Mouse (Mus musculus) c-Kit-negative CD71-positive TER-119-positive erythroid progenitor cells, embryonic 14.5 days (primary cell): ENCODE results near the gene Fbxo47.
"Not testable (repeated sequence)": the region's sequence is repeated elsewhere in the genome, so short reads cannot be mapped to it uniquely, and the experiment has no call there.

ENCODE experiments used
- DNase-seq: peaks from one replicate; pipeline ENCODE4 v3.0.0-alpha.2; 2013; ENCODE audit warnings: low read depth, low spot score

Gene Fbxo47

DNA sequence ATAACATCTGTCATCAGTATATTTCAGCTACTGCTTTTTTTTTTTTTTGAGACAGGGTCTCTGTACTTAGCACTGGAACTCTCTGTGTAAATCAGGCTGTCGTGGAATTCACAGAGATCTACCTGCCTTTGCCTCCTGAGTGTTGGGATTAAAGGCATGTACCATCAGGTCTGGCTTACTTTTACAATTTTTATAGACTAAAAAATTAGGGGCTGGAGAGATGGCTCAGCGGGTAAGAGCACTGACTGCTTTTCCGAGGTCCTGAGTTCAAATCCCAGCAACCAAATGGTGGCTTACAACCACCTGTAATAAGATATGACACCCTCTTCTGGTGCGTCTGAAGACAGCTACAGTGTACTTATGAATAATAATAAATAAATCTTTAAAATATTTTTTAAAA is 3.6 kb downstream of the Fbxo47 start:
- DNase-seq: no peak

DNA sequence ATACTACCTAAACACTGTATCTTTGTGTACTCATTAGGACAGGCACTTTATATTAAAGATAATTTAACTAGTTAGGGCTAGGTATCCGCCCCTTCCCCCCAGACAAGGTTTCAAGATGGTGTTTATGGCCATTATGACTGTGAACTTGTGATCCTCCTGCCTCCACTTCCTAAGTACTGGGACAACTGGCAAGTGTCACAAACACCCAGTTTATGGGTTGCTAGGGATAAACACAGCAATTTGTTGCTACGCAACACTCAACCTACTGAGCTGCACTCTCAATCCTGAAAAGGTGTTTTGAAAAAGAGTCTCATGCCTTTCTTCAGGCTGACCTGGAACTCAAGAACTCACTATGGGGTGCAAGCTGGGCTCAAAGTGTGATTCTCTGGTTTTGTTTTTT is 6.6 kb downstream of the Fbxo47 start:
- no peak for DNase-seq

DNA sequence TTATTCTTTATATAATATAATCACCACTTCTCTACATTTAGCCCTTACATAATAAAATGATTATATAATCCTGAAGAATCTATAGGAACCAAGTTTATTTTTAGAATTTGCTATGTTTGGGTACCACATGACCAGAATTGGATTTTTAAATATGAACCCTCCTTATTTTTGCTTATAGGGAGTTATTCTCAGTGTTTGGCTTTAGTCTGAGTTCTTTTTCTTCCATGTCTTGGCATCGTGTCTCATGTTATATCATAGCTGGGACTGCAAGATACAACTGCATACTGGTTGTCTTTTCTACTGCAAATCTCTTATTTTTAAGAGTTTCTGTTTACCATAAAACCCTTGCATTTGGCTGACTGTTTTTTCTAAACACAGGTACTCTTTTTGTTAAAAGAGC is 9.6 kb downstream of the Fbxo47 start:
- DNase-seq: no peak

DNA sequence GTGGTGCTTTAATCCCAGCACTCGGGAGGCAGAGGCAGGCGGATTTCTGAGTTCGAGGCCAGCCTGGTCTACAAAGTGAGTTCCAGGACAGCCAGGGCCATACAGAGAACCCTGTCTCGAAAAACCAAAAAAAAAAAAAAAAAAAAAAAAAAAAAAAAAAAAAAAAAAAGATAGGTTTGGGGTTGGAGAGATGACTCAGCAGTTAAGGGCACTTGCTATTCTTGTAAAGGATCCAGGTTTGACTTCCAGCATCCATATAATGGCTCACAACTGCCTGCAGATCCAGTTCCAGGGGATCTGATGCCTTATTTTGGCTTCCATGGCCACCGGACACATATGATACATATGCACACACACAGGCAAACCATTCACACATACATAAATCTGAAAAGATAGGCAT is 11.6 kb downstream of the Fbxo47 start:
- not testable (repeated sequence) for DNase-seq

DNA sequence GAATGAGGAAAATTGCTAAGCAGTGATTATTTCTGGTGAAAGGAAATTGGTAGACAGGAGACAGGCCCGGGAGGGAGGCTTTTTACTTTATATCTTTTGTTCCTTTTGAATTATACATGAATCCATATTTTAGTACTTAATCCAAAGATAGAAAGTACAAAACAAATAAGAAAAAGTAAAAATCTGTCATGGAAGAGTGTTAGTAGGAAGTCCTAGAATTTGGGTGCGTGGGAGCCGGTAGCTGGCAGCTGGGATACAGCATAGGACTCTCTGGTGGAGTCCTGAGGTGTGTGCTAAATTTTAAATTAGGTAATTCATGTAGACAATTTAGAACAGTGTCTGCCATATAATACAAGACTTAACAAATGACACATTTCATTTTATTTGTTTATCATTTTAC is 16.4 kb downstream of the Fbxo47 start:
- DNase-seq: no peak

DNA sequence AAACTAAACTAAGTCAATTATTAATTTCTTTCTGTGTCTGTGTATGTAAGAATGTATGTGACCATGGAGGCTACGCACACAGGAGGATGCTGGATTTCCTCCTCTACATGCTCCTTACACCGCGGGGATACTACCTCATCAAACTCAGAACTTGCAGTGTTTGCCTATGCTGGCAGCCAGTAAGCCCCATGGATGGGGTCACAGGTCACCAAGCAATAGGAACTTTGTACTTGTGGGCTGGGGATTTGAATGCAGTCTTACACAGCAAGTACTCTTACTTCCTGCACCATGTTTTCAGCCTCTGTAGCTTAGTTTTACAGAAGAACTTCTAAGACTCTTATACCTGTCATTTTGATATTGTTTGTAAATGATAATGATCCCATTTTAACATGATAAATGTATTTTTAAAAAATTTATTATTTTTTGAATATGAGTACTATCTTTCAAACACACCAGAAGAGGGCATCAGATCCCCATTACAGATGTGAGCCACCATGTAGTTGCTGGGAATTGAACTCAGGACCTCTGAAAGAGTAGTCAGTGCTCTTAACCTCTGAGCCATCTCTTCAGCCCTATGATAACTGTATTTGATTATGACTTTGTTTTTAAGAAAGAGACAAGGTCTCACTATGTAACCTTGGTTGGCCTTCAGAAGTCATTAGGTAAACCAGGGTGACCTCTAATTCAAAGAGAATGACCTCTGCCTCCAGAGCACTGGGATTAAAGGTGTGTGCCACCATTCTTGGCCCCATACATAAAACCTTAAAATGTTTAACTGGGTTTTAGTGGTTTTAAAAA is 17.7 kb downstream of the Fbxo47 start:
- no peak for DNase-seq

DNA sequence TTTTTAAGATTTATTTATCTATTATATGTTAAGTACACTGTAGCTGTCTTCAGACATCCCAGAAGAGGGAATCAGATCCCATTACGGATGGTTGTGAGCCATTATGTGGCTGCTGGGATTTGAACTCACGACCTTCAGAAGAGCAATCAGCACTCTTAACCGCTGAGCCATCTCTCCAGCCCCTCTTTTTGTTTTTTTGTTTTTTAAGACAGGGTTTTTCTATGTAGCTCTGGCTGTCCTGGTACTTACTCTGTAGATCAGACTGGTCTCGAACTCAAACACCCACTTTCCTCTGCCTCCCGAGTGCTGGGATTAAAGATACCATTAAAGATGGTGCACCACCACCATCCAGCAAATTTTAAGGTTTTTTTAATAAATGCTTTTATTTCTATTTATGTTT is 18.5 kb downstream of the Fbxo47 start:
- no peak for DNase-seq

DNA sequence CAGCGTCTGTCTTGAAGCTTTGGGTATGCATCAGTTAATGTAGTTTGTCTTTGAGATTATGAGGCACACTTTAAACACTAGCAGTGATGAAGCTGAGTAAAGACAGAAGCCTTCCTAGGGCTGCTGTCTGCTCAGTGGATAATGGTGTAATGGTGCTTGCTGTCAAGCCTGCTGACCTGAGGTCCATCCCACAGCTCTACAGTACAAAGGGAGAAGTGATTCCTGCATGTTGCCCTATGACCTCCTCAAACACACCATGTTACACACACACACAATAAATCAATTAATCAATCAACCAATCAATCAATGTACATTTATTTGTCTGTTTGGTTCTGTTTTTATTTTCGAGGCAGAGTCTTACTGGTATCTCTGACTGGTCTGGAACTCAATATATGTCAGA is 21.8 kb downstream of the Fbxo47 start:
- no peak for DNase-seq

DNA sequence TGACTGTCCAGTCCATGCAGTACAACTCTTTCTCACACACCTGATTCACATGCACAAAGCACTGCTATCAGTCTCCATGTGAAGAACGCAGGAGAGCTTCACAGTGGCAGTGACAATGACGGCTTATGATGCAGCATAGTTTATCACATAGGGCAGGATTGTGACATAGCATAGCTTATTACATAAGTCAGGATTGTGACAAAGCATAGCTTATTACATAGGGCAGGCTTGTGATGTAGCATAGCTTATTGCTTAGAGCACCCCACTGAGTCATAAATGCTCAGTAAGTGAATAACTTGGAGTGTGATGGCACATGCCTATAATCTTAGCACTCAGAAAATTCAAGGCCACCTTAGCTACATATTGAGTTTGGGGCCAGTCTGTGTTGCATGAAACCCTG is 28.5 kb downstream of the Fbxo47 start:
- no peak for DNase-seq

DNA sequence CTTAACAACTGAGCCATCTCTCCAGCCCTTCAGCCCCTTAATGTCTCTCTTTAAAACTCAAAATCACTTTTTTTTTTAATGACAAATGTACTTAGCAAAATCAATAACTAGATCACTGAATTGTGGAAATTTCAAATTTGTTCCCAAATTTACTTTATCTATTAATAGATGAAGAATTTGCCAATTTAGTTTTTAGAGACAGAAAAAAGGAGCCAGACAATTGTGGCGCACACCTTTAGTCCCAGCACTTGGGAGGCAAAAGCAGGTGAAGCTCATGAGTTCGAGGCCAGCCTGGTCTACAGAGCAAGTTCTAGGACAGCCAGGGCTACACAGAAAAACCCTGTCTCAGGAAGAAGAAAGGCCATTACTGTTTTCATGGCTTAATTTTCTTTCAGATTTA is 32.4 kb downstream of the Fbxo47 start:
- DNase-seq: no peak

DNA sequence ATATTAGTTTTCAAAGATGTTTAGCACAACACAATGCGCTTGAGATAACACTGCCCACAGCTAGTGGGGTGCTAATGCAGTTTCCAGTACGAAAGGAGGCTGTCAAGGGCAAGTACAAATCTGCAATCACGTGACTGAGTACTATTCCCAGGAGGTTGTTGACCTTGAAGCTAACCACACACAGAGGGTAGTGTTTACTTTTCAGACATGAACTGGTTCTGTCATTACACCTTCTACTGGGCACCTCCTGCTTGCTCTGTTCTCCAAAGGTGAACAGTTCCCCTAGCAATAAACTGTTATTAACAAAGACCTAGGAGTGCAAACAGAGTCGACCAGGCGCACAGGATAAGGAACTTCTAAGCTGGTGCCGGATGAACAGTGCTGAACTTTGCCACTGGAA is 33.6 kb downstream of the Fbxo47 start:
- DNase-seq: no peak

DNA sequence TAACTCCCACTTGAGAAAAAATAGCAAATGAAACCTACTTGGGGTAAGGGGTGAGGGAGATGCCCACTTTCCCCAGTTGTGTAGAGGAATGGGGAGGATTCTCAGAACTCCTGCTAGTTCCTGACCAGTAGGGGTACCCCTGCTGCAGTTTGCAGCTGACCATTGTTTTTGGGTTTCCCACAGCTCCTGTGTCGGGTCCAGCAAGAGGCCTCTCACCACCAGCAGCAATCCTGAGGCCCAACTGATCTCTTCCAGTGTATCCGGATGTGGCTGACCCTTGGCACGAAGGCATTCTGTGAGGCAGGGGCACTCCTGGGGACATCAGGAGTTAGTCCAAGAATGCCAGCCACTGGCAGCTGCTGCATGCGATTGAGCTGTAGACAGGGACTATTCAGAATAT is 42.0 kb downstream of the Fbxo47 start:
- no peak for DNase-seq

DNA sequence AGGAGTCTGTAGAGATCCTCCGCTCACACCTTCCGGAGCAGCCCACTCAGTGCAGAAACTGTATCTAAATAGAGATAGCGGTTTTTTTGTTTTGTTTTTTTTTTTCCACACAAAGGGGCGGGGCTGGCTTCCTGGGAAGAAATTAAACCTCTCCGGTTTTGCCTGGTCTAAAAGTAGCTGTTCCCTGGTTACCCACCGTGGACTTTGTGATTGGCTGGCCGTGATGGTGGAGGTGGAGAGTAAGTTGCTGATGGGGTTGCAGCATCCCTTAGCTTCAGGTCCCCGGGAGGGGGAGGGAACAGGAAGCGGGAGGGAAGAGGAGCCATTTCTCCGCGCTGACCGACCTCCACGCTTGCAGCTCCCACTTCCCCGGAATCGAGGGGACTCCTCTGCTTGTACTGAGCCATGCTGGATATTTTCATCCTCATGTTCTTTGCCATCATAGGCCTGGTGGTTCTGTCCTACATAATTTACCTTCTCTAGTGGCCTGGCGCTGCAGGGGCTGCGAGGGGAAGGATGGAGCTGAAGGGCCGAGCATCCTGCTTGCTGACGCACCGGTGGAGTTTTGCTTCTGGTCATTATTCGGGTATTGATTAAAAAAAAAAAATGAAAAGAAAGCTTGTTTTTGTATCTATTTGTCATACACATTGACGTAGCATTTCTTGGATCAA is 42.8 kb downstream of the Fbxo47 start:
- no peak for DNase-seq

DNA sequence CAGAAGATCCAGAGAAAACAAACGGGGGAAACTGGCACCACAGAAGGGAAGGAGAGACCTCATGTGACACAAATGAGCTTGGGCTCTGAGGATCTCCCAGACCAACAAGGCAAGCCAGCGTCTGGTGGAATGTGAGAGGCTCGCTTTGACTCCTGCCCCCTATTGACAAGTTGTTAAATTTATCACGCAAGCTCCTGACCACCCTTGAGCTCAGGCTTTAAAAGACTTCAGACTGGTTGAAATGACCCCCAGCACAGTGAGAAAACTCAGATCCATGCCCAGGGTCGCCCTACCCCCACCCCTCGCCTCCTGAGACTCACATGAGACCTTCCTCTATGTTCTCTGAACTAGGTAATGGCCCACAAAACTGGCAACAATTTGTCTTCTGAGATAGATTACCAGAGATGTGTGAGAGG is 43.4 kb downstream of the Fbxo47 start, which contains the start of gene B230217C12Rik:
Gene B230217C12Rik, plus strand, starts transcription at position 242 of the 416 bp plus-strand sequence.
- DNase-seq: no peak

DNA sequence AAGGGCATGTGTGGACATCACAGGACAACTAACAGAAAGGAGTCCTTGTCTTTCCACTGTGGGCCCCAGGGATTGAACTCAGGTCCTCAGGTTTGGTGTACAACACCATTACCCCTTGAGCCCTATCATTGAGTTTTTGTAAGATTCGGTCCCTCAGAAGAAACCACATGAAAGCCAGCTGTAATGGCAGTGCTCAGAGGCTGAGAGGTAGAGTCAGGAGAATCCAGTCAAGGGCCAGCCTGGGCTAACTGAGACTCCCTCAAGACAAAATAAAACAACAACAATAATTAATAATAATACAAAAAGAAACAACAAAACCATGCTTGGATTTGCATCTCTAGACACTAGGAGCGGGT is 43.8 kb downstream of the Fbxo47 start:
- DNase-seq: no peak

DNA sequence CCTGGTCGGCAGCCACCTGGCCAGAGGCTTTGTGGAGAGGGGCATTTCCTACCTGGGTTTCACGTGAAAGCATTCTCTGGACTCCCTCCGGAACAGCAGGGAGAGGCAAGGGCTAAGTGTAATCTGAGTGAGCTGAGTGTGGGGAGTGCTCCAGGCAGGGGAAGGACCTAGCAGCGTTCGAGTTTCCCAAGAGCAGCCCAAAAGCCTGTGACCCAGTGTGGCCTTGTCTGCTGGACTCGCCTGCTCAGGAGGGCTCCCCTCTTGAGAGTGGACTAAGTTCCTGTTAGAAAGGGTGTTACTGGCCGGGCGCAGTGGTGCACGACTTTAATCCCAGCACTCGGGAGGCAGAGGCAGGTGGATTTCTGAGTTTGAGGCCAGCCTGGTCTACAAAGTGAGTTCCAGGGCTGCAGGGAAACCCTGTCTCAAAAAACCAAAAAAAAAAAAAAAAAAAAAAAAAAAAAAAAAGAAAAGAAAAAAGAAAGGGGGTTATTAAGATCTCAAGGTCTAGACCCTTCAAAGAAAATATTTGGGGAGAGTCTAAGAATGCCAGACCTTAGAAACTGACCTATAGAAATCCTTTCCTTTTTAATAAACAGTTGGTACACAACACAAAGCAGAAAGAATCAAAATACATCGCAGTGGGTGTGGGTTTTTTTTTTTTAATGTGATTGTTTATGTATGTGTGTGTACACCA is 44.4 kb downstream of the Fbxo47 start:
- DNase-seq: no peak

DNA sequence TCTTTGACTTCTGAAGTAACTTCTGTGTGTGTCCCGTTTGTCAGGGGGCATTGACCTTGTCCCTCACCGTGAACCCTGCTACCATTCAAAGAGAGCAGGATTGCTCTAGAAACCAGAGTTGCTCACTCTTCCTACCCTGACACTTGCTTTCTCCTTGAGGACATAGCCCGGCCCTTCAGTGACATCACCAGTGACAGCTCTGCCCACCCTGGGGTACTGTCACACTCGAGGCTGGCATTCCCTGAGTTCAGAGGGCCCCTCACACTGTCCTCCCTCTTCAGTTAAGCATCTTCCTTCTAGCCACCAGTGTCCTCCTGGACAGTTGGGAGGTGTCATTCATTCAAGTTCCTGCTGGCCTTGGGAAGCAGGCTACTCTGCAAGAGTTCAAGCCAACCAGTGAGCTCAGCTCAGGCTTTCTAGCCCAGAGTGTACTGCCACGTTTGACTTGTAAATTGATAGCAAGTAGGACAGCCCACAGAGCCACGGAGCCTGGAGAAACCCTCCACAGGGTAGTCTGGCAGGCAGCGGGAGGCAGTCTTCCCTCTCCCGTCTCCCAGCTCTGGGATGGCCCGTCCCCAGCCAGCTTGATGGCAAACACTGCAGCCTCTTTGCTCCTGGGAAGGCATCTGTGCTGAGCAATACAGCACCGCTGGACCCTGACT is 45.0 kb downstream of the Fbxo47 start:
- DNase-seq: no peak

DNA sequence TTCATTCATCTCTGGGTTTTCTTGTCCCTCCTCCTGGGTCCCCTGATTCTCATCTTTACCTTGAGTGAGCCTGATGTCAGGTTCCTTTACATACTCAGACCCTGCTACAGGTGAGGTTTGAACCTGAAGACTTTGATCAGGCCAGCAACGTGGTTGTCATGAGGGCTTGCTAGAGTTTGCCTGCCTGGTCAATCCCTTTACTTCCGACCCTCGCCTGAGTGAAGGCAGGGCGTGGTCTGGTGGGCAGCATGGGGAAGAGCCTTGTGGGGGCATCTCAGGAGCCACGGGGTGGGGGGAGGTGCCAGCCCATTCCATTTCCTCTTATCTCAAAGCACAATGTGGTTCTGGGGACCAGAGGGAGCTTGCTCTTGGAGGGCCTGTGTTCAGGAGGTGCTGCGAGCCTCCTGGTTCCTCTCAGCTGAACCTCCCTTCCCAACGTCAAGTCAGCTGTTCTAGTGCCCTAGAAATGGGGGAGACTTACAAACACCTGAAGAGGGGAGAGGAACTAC is 46.3 kb downstream of the Fbxo47 start:
- no peak for DNase-seq

DNA sequence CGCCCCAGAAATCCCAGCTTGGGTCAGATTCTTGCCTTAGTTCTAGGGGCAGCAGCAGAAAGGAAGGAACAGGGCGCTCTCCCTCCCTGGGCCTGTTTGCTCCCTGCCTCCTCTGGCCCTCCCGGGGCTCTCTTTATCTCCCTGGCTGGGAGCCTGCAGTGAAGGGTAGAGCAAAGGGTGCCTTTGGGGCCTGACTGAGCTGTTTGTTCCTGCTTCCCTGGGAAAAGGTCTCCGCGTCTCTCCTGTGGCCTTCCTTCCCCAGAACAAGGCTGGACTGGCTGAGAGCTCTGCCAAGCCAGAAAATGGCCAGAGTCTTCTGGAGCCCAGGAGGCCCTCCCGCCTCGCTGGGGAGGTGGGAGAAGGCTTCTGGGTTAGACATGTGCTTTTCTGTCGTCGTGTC is 46.9 kb downstream of the Fbxo47 start:
- not testable (repeated sequence) for DNase-seq

DNA sequence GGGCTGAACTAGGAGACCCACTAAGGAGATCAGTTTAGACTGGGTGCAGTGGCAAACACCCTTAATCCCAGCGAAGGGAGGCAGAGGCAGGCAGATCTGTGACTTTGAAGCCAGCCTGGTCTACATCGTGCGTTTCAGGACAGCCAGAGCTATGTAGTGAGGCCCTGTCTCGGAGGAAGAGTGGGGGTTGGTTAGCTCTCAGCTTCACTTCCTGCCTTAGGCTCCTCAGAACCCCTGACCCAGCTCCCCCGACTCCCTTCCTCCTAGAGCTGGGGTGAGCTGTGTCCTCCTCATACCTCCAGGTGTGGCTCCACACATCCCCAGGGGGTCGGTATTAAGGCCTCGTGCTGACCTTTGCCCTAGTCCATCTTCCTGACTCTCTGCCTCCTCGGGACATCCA is 47.4 kb downstream of the Fbxo47 start:
- no peak for DNase-seq

DNA sequence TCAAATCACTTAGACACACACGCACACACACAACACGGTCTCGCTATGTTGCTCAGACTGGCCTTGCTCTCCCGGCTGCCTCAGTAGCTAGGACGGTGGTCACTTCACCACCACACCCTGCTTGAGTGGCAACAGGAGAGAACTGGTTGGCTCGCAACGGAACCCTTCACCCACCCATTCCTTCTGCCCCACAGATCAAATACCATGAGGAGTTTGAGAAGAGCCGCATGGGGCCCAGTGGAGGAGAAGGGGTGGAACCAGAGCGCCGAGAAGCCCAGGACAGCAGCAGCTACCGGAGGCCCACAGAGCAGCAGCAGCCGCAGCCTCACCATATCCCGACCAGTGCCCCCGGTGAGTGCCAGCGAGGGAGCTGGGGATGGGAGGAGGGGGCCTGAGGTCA is 50.6 kb downstream of the Fbxo47 start:
- DNase-seq: no peak

DNA sequence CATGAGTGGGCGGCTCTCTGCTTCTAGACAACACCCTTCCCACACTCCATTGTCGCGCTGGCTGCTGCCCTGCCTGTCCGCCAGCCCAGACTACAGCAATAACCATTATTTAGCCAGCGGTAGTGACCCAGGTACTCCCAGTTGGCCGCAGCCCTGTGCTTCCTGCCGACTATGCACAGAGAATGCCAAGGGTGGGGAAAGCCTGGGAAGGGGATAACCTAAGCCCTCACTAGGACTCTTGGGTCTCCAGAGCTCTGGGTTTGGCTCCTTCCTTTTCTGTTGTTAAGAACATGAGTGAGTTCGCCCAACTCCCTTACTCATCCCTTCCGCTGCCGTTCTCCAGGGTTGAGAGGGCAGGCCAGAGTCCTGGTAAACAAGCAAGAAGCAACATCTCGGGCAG is 52.0 kb downstream of the Fbxo47 start:
- DNase-seq: no peak
